Mouse (Mus musculus) adrenal gland, adult 2 months (tissue): Measurements from ENCODE around the gene Asb18. TPM values are rescaled to one million over a fixed set of nuclear protein-coding genes. Genes with fewer than 3 reads are reported as not detected.
A peak's percentile ranks its signal among the peaks of the same experiment; 100 is the strongest.

Source experiments
- DNase-seq: peaks from one replicate; pipeline ENCODE4 v3.0.0; 2021
- polyA plus RNA-seq: library from polyadenylated mRNA; depleted of rRNA; stranded (reverse); fragments of >200 nt; gene quantifications from 2 replicates; pipeline ENCODE4 v1.2.3, GENCODE M21; 2012
- total RNA-seq, 2 experiments: library from RNA; stranded (reverse); gene quantifications; 2 replicates each; pipeline ENCODE4 v1.2.3; 2021

Gene Asb18
- total and polyA plus RNA-seq, 3 experiments = not detected

GRCm38 (mm10) chr1:89971848-89972247 lies 42.6 kb downstream of the Asb18 start:
- DNase-seq = no peak

GRCm38 (mm10) chr1:89969714-89970110 lies 44.8 kb downstream of the Asb18 start:
- DNase-seq = no peak

- DNase-seq = no peak
These were observed 45.3 kb downstream of the Asb18 start for GRCm38 (mm10) chr1:89969072-89969713.

GRCm38 (mm10) chr1:89968111-89968851 lies 46.2 kb downstream of the Asb18 start:
- peak; percentile 23 for DNase-seq

GRCm38 (mm10) chr1:89967585-89967984 lies 46.9 kb downstream of the Asb18 start:
- DNase-seq = no peak

- DNase-seq = no peak
These were observed 50.0 kb downstream of the Asb18 start for GRCm38 (mm10) chr1:89964426-89964825.

GRCm38 (mm10) chr1:89963296-89963695 lies 51.2 kb downstream of the Asb18 start:
- DNase-seq = no peak

- no peak for DNase-seq
These were observed 52.4 kb downstream of the Asb18 start for GRCm38 (mm10) chr1:89962092-89962491.

- DNase-seq = no peak
These were observed 55.1 kb downstream of the Asb18 start for GRCm38 (mm10) chr1:89959393-89959792.

GRCm38 (mm10) chr1:89943202-89943601 lies 71.3 kb downstream of the Asb18 start:
- DNase-seq = peak; percentile 72

GRCm38 (mm10) chr1:89942395-89942976 lies 72.0 kb downstream of the Asb18 start:
- DNase-seq = no peak

GRCm38 (mm10) chr1:89941701-89942381 lies 72.6 kb downstream of the Asb18 start:
- peak; percentile 21 for DNase-seq

GRCm38 (mm10) chr1:89940961-89941524 lies 73.4 kb downstream of the Asb18 start:
- no peak for DNase-seq

- DNase-seq = peak; percentile 72
These were observed 74.3 kb downstream of the Asb18 start for GRCm38 (mm10) chr1:89939981-89940726.

GRCm38 (mm10) chr1:89939596-89939960 lies 74.9 kb downstream of the Asb18 start:
- DNase-seq = no peak

- DNase-seq = no peak
These were observed 75.4 kb downstream of the Asb18 start for GRCm38 (mm10) chr1:89938884-89939595.

- no peak for DNase-seq
These were observed 78.7 kb downstream of the Asb18 start for GRCm38 (mm10) chr1:89935493-89936348.

GRCm38 (mm10) chr1:89934316-89935260 lies 79.9 kb downstream of the Asb18 start:
- DNase-seq = no peak

- no peak for DNase-seq
These were observed 80.7 kb downstream of the Asb18 start for GRCm38 (mm10) chr1:89933786-89934185.
